Mouse (Mus musculus): ENCODE data around the gene Uxs1.

GRCm38 (mm10) chr1:43857656-43858055 lies 30.1 kb upstream of the Uxs1 start:
- TF ChIP-seq CTCF (IDR thresholded peaks at IDR 0.05; ENCODE audit: insufficient read depth, low read length): no peak
- TF ChIP-seq POLR2A (IDR thresholded peaks at IDR 0.05; ENCODE audit: borderline replicate concordance, extremely low read depth, low read depth, low read length): no peak

Data from lung, adult 2 months (tissue).